Mouse (Mus musculus) Patski (cell line): Measurements from ENCODE around the gene D7Ertd443e. TPM values are rescaled to one million over a fixed set of nuclear protein-coding genes. Genes with fewer than 3 reads are reported as not detected.
A peak's percentile ranks its signal among the peaks of the same experiment; 100 is the strongest.

Experiments
- ATAC-seq: fragments of 100-300 bp; one replicate; pipeline ENCODE4 v1.8.0; 2021
- CTCF ChIA-PET: fragments of 350-600 bp; sonication (Branson Sonifier 250); formaldehyde crosslinking; loops from one replicate; lab custom pipeline; 2022; ENCODE audit warnings: inconsistent platforms; lab: Charles Lee
- POLR2A ChIA-PET: fragments of 350-600 bp; sonication (Branson Sonifier 250); formaldehyde crosslinking; loops from one replicate; lab custom pipeline; 2022; ENCODE audit warnings: antibody characterized with exemption, inconsistent platforms; lab: Charles Lee
- DNase-seq: peaks from one replicate; pipeline ENCODE4 v3.0.0-alpha.2; 2011; ENCODE audit warnings: low read depth, low spot score
- H3K27me3 ChIP-seq: fragments of 371-371 bp; one replicate; pipeline ENCODE4 v1.5.1; 2021
- CTCF ChIP-seq: fragments of 100-300 bp; IDR thresholded peaks from one replicate; pipeline ENCODE4 v1.5.1; 2021
- in situ Hi-C: fragments of 300-500 bp; cut with MboI; formaldehyde crosslinking; loops from 3 replicates; pipeline ENCODE4 v1.11.1; 2018; ENCODE audit warnings: low pct_unique_long_range_greater_than_20kb, mixed read lengths
- polyA plus RNA-seq: library from polyadenylated mRNA; unstranded; gene quantifications from one replicate; pipeline ENCODE4 v1.2.3, GENCODE M21; 2021

Gene D7Ertd443e
- polyA plus RNA-seq, 1 experiment from 2014 or later: 0.31 TPM

- POLR2A ChIA-PET: no interaction called here
Observed at GRCm38 (mm10) chr7:134376786-134377185, 8.7 kb downstream of the D7Ertd443e start.

GRCm38 (mm10) chr7:134372276-134372675 is 13.2 kb downstream of the D7Ertd443e start:
- ATAC-seq: no peak
- in situ Hi-C loops: no loop called here
- CTCF ChIA-PET: interaction anchor here (1.0 to 1.6 kb wide), 2 partner anchors 8 to 10 kb away, joined by 3 to 4 read pairs; no protein-coding TSS in a partner anchor

More at GRCm38 (mm10) chr7:134376786-134377185, 8.7 kb downstream of the D7Ertd443e start:
- no peaks in the 10 kb centered on the region for H3K27me3 ChIP-seq
- ATAC-seq (no peak), DNase-seq (no peak)
- CTCF ChIA-PET: no interaction called here
- in situ Hi-C loops: no loop called here
- no peak for TF ChIP-seq CTCF

GRCm38 (mm10) chr7:134369241-134369640 is 16.2 kb downstream of the D7Ertd443e start:
- POLR2A ChIA-PET: no interaction called here
- ATAC-seq: no peak
- no peaks in the 10 kb centered on the region for H3K27me3 ChIP-seq
- in situ Hi-C loops: no loop called here
- no peak for TF ChIP-seq CTCF
- CTCF ChIA-PET: no interaction called here
- no peak for DNase-seq

More at GRCm38 (mm10) chr7:134372276-134372675, 13.2 kb downstream of the D7Ertd443e start:
- POLR2A ChIA-PET: interaction anchor here (0.6 to 0.8 kb wide), 4 partner anchors 9 to 83 kb away, joined by 3 to 8 read pairs (median 4); no protein-coding TSS in a partner anchor
- no peak for DNase-seq
- H3K27me3 ChIP-seq: no peaks in the 10 kb centered on the region
- TF ChIP-seq CTCF: no peak

- no peak for DNase-seq
- ChIA-PET CTCF (no interaction called here), POLR2A (interaction anchor here (0.7 kb wide), 1 partner anchor 10 kb away, joined by 3 read pairs; no protein-coding TSS in a partner anchor)
- in situ Hi-C loops: no loop called here
- no peak for TF ChIP-seq CTCF
- no peaks in the 10 kb centered on the region for H3K27me3 ChIP-seq
- ATAC-seq: no peak
Observed at GRCm38 (mm10) chr7:134362257-134362870, 23.1 kb downstream of the D7Ertd443e start.

- DNase-seq (no peak), ATAC-seq (peak; percentile 47)
- H3K27me3 ChIP-seq: no peaks in the 10 kb centered on the region
- TF ChIP-seq CTCF: peak; percentile 92
- POLR2A ChIA-PET: no interaction called here
- in situ Hi-C loops: loop anchor here (5.0 to 10.0 kb wide), 2 partner anchors 87 to 494 kb away; no protein-coding TSS in a partner anchor
- CTCF ChIA-PET: interaction anchor here (1.1 to 1.3 kb wide), 2 partner anchors 84 to 494 kb away, joined by 3 to 4 read pairs; no protein-coding TSS in a partner anchor
Observed at GRCm38 (mm10) chr7:134348825-134349224, 36.6 kb downstream of the D7Ertd443e start.

GRCm38 (mm10) chr7:134342202-134342601 is 43.3 kb downstream of the D7Ertd443e start:
- ATAC-seq (no peak), DNase-seq (no peak)
- CTCF ChIA-PET: no interaction called here
- no peaks in the 10 kb centered on the region for H3K27me3 ChIP-seq
- in situ Hi-C loops: loop anchor here (10.0 kb wide), 1 partner anchor 487 kb away; no protein-coding TSS in a partner anchor
- no peak for TF ChIP-seq CTCF
- POLR2A ChIA-PET: no interaction called here

- ChIA-PET CTCF (interaction anchor here (1.5 kb wide), 1 partner anchor 9 kb away, joined by 3 read pairs; no protein-coding TSS in a partner anchor), POLR2A (no interaction called here)
- H3K27me3 ChIP-seq: no peaks in the 10 kb centered on the region
- in situ Hi-C loops: no loop called here
- DNase-seq (no peak), ATAC-seq (no peak)
- TF ChIP-seq CTCF: no peak
Observed at GRCm38 (mm10) chr7:134335951-134336350, 49.5 kb downstream of the D7Ertd443e start.

- DNase-seq: no peak
- peak; percentile 41 for TF ChIP-seq CTCF
- no peaks in the 10 kb centered on the region for H3K27me3 ChIP-seq
- ATAC-seq: no peak
- ChIA-PET POLR2A (interaction anchor here (0.5 kb wide), 1 partner anchor 51 kb away, joined by 5 read pairs; no protein-coding TSS in a partner anchor), CTCF (interaction anchor here (1.0 kb wide), 1 partner anchor 29 kb away, joined by 3 read pairs; no protein-coding TSS in a partner anchor)
- in situ Hi-C loops: no loop called here
Observed at GRCm38 (mm10) chr7:134320979-134321378, 64.5 kb downstream of the D7Ertd443e start.

- ATAC-seq (no peak), DNase-seq (no peak)
- no peaks in the 10 kb centered on the region for H3K27me3 ChIP-seq
- ChIA-PET CTCF (no interaction called here), POLR2A (interaction anchor here (1.1 kb wide), 1 partner anchor 13 kb away, joined by 3 read pairs; no protein-coding TSS in a partner anchor)
- no peak for TF ChIP-seq CTCF
- in situ Hi-C loops: no loop called here
Observed at GRCm38 (mm10) chr7:134302084-134302483, 83.4 kb downstream of the D7Ertd443e start.

- no peak for DNase-seq
- CTCF ChIA-PET: no interaction called here
- H3K27me3 ChIP-seq: no peaks in the 10 kb centered on the region
- POLR2A ChIA-PET: interaction anchor here (1.1 kb wide), 1 partner anchor 12 kb away, joined by 3 read pairs; no protein-coding TSS in a partner anchor
- ATAC-seq: no peak
- peak; percentile 38 for TF ChIP-seq CTCF
- in situ Hi-C loops: no loop called here
Observed at GRCm38 (mm10) chr7:134301285-134301684, 84.2 kb downstream of the D7Ertd443e start.

- no peak for TF ChIP-seq CTCF
- no peaks in the 10 kb centered on the region for H3K27me3 ChIP-seq
- in situ Hi-C loops: no loop called here
- ATAC-seq (no peak), DNase-seq (no peak)
- ChIA-PET POLR2A (no interaction called here), CTCF (interaction anchor here (1.5 to 1.7 kb wide), 2 partner anchors 18 to 28 kb away, joined by 3 to 5 read pairs; no protein-coding TSS in a partner anchor)
Observed at GRCm38 (mm10) chr7:134292750-134293149, 92.7 kb downstream of the D7Ertd443e start.
